Mouse (Mus musculus) liver, adult 2 months (tissue): ENCODE results near the gene Celf2. TPM values are rescaled to one million over a fixed set of nuclear protein-coding genes. Genes with fewer than 3 reads are reported as not detected.

Experiments used
- DNase-seq: peaks from one replicate; pipeline ENCODE4 v3.0.0-alpha.2; 2011; ENCODE audit warnings: low read depth, low spot score; ENCODE audit errors: extremely low read depth
- H3K27ac ChIP-seq: fragments of 200-500 bp; replicated peaks from 2 replicates; pipeline ENCODE4 v1.5.1; 2012; ENCODE audit warnings: low read depth, mild to moderate bottlenecking, control low read depth, inconsistent platforms, low read length; ENCODE audit not compliant: insufficient read depth
- H3K27me3 ChIP-seq: fragments of 200-500 bp; 2 replicates; pipeline ENCODE4 v1.6.1; 2012; ENCODE audit warnings: mild to moderate bottlenecking, moderate library complexity, low read length, inconsistent platforms; ENCODE audit not compliant: control insufficient read depth, insufficient read depth
- H3K36me3 ChIP-seq: fragments of 200-500 bp; 2 replicates; pipeline ENCODE4 v1.6.1; 2012; ENCODE audit warnings: low read length, inconsistent platforms; ENCODE audit not compliant: control insufficient read depth, insufficient read depth
- H3K4me1 ChIP-seq: fragments of 200-500 bp; 2 replicates; pipeline ENCODE4 v1.6.1; 2011; ENCODE audit warnings: low read length; ENCODE audit not compliant: control insufficient read depth, insufficient read depth
- H3K4me3 ChIP-seq: fragments of 200-500 bp; 2 replicates; pipeline ENCODE4 v1.5.1; 2011; ENCODE audit warnings: low read depth, mild to moderate bottlenecking, control low read depth, low read length, moderate library complexity; ENCODE audit not compliant: insufficient read depth
- H3K79me2 ChIP-seq: fragments of 200-500 bp; 2 replicates; pipeline ENCODE4 v1.6.1; 2012; ENCODE audit warnings: inconsistent platforms, mild to moderate bottlenecking, low read length, moderate library complexity; ENCODE audit not compliant: control insufficient read depth, insufficient read depth
- H3K9ac ChIP-seq: fragments of 200-500 bp; 2 replicates; pipeline ENCODE4 v1.6.1; 2012; ENCODE audit warnings: low read depth, mild to moderate bottlenecking, control low read depth, inconsistent platforms, low read length
- CTCF ChIP-seq: fragments of 200-500 bp; IDR thresholded peaks from 2 replicates; pipeline ENCODE4 v1.5.1; 2011; ENCODE audit warnings: low read depth, low read length, control low read depth
- POLR2A ChIP-seq: fragments of 200-500 bp; IDR thresholded peaks from 2 replicates; pipeline ENCODE4 v1.6.1; 2011; ENCODE audit warnings: low read length, control low read depth; ENCODE audit not compliant: insufficient read depth; ENCODE audit errors: extremely low read depth
- WGBS: fragments of 180-500 bp; shearing (Covaris S2); methylation state at CpG from one replicate; pipeline ENCODE4 v1.1.7; 2018; 5-methylcytosine and 5-hydroxymethylcytosine counted together
- polyA plus RNA-seq: library from polyadenylated mRNA; depleted of rRNA; stranded (reverse); fragments of >200 nt; gene quantifications from 2 replicates; pipeline ENCODE4 v1.2.3, GENCODE M21; 2012
- total RNA-seq: library from RNA; depleted of rRNA; stranded (reverse); fragments of >200 nt; gene quantifications from 2 replicates; pipeline ENCODE4 v1.2.3, GENCODE M21; 2014

Gene Celf2
- total and polyA plus RNA-seq, 2 experiments: 2.9 to 4.7 TPM

DNA sequence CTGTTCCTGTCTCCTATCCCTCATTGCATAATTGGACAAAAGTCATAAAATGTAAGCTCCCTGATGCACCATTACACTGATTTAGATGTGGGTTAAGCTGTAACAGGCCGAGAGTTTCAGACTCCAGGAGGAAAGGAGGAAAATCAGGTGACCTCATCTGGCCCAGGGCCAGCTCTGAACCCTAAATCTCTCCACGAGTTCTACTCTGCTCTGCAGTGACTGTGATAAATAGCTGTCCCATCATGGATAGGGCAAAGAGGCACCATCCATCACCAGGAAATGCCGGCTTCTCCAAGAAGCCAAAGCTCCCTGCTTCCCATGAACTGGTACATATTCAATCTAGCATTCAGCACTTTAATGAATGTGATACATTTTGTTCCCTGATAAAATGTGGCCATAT is 439.9 kb downstream of the Celf2 start:
- H3K9ac ChIP-seq: no peak overlapping the region
- DNase-seq: no peak

DNA sequence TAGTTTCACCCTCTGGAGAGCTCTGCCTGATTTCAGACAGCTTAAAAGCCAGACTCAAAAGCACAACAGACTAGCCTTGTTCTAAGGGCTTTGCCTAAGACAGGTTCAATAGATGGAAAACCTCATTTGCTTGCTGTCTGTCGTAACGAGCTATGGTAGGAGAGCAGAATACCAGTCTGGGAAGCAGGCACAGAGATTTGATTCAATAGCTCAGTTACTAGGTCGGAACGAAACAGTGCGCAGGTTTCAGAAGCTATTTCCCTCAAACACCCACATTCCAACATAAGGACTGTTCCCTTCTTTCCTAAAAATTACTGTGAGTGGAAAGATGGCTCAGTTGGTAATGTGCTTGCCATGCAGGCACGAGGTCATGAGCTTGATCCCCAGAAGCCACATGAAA is 441.1 kb downstream of the Celf2 start:
- H3K27me3 ChIP-seq: 0 out of 2 replicates have a peak, but pooled peaks cover 3% of the 10 kb centered on the region
- H3K79me2 ChIP-seq: no peaks in the 10 kb centered on the region
- TF ChIP-seq POLR2A (no peak), CTCF (no peak)
- no peak overlapping the region for H3K27ac ChIP-seq
- H3K4me3 ChIP-seq: no peak overlapping the region
- 87% methylated on average over 6 of the region's 6 CpGs for WGBS
- H3K36me3 ChIP-seq: no peaks in the 10 kb centered on the region
- H3K9ac ChIP-seq: no peak overlapping the region
- H3K4me1 ChIP-seq: no peaks in the 10 kb centered on the region
- no peak for DNase-seq

More for the DNA sequence above, 439.9 kb downstream of the Celf2 start:
- Histone ChIP-seq H3K27ac (no peak overlapping the region), H3K27me3 (no peaks in the 10 kb centered on the region), H3K4me1 (no peaks in the 10 kb centered on the region), H3K4me3 (no peak overlapping the region), H3K36me3 (no peaks in the 10 kb centered on the region), H3K79me2 (no peaks in the 10 kb centered on the region)
- WGBS: 54% methylated on average over 3 of the region's 3 CpGs
- TF ChIP-seq CTCF (no peak), POLR2A (no peak)

DNA sequence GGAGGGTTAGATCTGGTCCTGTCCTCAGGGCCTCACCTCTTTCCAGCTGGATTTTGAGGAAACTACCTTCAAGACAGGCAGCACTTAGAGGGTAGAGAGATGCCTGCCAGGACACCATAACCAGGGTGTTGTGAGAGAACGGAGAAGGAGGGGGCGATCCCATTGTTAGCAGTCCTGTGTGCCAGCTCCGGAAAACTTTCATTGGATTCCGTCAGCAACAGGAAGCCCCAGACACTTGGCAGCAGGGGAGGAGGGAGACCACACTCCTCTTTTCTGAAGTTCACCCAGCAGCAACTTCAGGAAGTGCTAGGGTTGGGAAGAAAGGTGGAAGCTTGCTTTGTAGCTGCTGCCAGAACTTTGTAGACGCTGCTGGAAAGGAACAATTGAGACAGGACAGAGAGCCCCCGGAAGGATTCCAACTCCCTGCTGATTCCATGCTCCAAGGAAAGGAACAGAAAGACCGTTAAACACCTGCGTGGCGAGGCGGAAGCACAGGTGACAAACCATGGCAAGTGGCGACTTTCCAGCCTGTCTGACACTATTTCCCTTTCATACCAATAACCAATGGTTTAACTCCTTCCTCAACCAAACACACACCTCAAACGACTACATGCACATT is 445.7 kb downstream of the Celf2 start:
- Histone ChIP-seq H3K9ac (no peak overlapping the region), H3K36me3 (no peaks in the 10 kb centered on the region), H3K4me3 (no peak overlapping the region), H3K27ac (no peak overlapping the region), H3K27me3 (0 out of 2 replicates have a peak, but pooled peaks cover 3% of the 10 kb centered on the region), H3K4me1 (no peaks in the 10 kb centered on the region), H3K79me2 (no peaks in the 10 kb centered on the region)
- WGBS: 25% methylated on average over 12 of the region's 12 CpGs
- TF ChIP-seq POLR2A (no peak), CTCF (no peak)
- DNase-seq: no peak

DNA sequence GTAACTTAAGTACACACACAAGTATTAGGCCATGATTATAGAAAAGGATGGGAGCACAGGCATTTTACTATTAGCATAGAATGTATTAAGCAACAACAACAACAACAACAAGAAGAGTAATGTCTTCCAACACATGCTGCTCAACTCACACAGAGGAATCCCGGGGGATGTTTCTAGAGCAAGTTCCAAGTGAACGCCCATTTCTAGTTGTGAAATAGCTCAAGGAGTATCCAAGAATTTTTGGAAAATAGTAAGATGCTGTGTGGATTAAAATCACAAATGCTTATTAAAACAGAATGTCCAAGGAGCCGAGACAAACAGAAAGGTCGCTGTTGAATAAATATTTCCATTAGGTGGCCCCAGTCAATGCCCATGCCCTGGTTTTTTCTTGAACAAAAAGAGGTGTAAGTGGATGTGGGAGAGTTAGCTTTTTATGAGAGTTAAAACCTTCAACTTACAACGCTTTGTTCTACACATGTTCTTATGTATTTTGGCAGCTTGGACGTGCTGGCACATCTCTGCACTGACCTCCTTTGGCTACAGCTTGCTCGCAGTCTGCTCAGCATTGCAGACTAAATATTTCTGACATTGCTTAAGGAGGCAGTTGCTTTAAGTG is 448.8 kb downstream of the Celf2 start:
- no peak overlapping the region for H3K4me3 ChIP-seq
- 0 out of 2 replicates have a peak, but pooled peaks cover 3% of the 10 kb centered on the region for H3K27me3 ChIP-seq
- H3K27ac ChIP-seq: no peak overlapping the region
- no peak for DNase-seq
- H3K79me2 ChIP-seq: no peaks in the 10 kb centered on the region
- no peak overlapping the region for H3K9ac ChIP-seq
- WGBS: 68% methylated on average over 7 of the region's 7 CpGs
- TF ChIP-seq CTCF (no peak), POLR2A (no peak)
- no peaks in the 10 kb centered on the region for H3K36me3 ChIP-seq
- H3K4me1 ChIP-seq: no peaks in the 10 kb centered on the region

DNA sequence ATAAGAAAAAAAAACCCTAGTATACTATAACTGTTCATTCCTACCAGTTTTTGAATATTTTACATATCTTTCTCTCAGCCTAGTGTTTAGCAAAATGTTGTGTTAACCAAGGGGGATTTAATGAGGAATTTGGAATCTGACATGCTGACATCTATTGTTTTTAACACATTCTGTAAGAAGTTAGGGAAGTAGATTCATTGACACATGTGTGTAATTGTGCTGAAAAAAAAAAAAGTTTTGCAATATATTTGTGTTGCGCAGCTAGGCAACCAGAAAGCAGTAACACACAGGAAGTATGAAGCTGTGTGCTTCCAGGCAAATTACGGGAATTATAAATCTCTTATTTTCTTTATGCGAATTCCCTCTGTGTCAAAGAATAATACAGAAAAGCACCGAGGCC is 453.0 kb downstream of the Celf2 start:
- no peak overlapping the region for H3K27ac ChIP-seq

DNA sequence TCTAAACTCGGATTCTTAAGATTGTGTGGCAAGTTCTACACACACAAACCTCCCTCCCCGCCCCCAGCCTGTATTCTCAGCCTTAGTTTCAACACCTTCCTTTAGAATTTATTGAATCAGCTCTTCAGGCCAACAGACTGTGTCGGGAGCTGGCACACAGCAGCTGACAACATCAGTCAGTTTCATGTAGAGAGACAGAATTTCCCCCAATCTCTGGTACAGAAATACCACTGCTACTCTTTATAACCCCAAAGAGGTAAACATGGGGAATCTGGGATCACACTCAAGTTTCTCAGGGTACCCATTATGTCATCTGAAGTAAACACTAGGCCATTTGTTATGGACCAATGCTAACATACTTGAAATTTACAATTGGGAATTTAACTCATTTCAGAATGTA is 453.4 kb downstream of the Celf2 start:
- no peak for DNase-seq
- Histone ChIP-seq H3K27me3 (no peaks in the 10 kb centered on the region), H3K27ac (no peak overlapping the region), H3K9ac (no peak overlapping the region), H3K4me1 (no peaks in the 10 kb centered on the region), H3K79me2 (no peaks in the 10 kb centered on the region), H3K4me3 (no peak overlapping the region), H3K36me3 (no peaks in the 10 kb centered on the region)
- WGBS: 53% methylated on average over 3 of the region's 3 CpGs
- TF ChIP-seq POLR2A (no peak), CTCF (no peak)

More for the DNA sequence above, 453.0 kb downstream of the Celf2 start:
- no peaks in the 10 kb centered on the region for H3K4me1 ChIP-seq
- H3K79me2 ChIP-seq: no peaks in the 10 kb centered on the region
- H3K9ac ChIP-seq: no peak overlapping the region
- no peaks in the 10 kb centered on the region for H3K36me3 ChIP-seq
- no peaks in the 10 kb centered on the region for H3K27me3 ChIP-seq
- H3K4me3 ChIP-seq: no peak overlapping the region
- TF ChIP-seq POLR2A: no peak
- no peak for TF ChIP-seq CTCF
- DNase-seq: no peak
- WGBS: 88% methylated on average over 4 of the region's 4 CpGs
